Mouse (Mus musculus) bone marrow, adult 2 months (tissue): ENCODE results near the gene Fbxo46.

Experiments
- CTCF ChIP-seq: fragments of 200-500 bp; IDR thresholded peaks from 2 replicates; pipeline ENCODE4 v1.5.1; 2011; ENCODE audit warnings: low read length, control low read depth; ENCODE audit not compliant: control insufficient read depth, insufficient read depth
- POLR2A ChIP-seq: fragments of 200-500 bp; IDR thresholded peaks from 2 replicates; pipeline ENCODE4 v1.6.1; 2011; ENCODE audit warnings: low read depth, mild to moderate bottlenecking, control low read depth, low read length, borderline replicate concordance; ENCODE audit not compliant: control insufficient read depth

DNA sequence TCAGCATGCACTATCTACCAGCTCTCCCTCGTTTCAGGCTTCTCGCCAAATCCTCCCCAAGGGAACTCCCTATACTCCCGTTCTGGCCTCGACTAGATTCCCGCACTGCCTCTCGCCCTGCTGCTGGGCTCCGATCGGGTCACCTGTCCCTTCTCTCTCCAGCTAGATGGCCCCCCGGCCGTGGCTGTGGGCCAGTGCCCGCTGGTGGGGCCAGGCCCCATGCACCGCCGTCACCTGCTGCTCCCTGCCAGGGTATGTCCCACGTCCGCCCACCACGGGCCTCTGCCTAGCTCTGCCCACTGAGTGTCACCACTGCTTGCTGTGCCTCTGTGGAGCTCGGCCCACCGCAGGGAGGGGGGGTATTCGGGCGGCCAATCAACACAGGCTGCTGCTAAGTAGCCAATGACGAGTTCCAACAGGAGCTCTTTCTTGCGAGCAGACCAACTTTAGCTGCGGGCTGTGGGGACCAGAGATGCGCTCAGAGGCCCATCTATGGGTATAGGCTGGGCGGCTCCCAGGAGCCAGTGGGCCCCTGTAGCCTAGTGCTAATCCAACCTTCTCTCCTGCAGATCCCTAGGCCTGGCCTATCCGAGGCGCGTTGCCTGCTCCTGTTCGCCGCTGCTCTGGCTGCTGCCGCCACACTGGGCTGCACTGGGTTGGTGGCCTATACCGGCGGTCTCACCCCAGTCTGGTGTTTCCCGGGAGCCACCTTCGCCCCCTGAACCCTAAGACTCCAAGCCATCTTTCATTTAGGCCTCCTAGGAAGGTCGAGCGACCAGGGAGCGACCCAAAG is 27.1 kb upstream of the Fbxo46 start:
- no peak for TF ChIP-seq POLR2A
- no peak for TF ChIP-seq CTCF
